Mouse (Mus musculus) c-Kit-positive CD71-positive TER-119-negative erythroid progenitor cells, embryonic 14.5 days (primary cell): Measurements from ENCODE around the gene Mapk9.

Experiments
- DNase-seq: peaks from one replicate; pipeline ENCODE4 v3.0.0-alpha.2; 2013; ENCODE audit warnings: low read depth

Mapk9 gene

DNA sequence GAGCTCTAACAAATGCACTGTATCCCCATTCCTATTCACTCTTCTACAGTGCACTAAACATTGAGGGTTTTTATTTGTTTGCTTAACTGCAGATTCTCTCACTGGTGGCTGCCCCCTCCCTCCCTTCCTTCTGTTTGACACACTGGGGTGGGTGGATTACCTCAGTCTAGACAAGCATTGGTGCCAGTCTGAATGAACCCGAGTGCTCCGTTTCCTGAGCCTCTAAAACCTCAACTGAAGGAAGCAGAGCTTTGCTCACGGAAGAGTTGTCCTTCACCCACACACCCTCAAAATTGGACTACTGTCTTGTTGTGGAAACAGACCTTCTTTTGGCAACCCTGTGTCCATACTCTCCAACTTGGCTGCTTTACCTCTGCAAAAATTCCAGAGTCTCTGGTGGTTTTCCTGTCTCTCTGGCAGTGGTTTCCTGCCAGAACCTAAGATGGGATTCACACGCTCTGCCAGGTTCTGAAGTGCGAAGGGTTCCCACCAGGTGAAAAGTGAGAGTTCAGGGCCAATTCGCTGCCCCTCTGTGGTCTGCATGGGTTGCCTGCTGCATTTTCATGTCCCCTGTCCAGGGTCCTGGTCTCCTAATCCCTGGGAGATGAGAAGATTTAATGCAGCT lies 49.5 kb downstream of the Mapk9 start:
- DNase-seq: no peak

DNA sequence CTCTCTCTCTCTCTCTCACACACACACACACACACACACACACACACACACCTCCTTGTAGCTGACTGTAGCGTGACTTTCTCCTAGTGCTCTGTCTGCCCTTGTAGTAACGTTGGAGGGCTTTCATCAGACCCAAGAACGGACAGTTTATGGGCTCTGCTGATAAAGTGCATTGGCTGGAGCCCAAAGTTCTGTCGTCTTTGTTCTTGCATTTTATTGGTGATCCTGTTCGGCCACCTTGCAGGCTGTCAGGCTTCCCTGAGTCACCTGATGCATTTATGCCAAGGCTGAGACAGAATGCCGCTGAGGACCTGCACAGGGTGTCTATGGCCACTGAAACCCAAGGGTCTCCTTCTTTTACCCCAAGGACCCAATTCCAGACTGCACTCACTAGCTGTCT lies 53.5 kb downstream of the Mapk9 start:
- no peak for DNase-seq

DNA sequence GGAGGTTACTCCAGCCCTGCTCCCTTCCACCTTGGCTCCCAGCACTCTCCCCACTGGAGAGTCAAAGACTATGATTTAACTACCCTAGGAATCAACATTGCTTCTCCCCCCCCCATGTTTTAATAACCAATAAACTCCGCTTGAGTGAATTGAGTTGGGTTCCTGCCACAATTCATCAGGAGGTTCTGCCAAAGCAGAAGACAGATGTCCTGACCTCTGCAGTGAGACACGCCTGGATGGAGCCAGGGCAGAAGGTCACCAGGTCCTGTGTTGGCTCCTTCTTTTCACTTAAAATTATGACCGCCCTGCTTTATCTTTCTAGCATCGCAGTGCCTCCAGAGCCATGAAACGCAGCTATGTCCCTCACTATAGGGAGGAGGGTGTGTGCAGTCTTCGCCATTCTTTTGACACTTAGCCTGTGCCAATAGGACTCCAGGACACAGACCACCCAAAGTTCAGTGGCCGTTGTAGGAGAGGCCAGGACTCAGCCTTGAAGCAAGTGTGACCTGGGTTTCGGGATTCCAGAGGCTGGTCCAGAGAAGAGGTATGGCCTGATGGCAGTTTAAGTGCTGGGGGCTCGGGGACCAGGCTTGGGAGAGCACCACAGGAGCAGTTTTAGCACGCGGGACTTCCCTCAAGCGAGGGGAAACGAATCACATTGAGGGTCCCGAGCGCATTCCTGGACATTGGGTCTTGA lies 54.6 kb downstream of the Mapk9 start:
- DNase-seq: no peak

GRCm38 (mm10) chr11:49901659-49902458 lies 55.3 kb downstream of the Mapk9 start, which contains the start of gene Rasgef1c:
Gene Rasgef1c (plus strand): TSS chr11:49901835.
- no peak for DNase-seq

GRCm38 (mm10) chr11:49903333-49903732 lies 56.8 kb downstream of the Mapk9 start:
- DNase-seq: peak; percentile 44

GRCm38 (mm10) chr11:49918521-49919180 lies 72.1 kb downstream of the Mapk9 start:
- no peak for DNase-seq

DNA sequence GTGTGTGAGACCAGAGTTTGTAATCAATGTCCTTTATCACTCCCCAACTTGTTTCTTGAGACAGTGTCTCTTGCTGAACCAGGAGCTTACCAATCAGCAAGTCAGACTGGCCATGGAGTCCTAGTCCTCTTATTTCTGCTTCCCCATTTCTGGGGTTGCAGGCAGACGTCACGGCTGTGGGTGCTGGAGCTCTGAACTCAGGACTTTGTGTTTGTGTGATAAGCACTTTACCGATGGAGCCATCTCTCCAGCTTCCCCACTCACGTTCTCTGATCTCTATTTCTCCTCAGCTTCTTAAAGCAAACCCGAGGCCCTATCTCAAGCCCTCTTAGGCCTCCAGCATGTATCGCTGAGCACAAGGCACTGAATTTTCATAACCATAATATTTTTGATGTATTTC lies 72.8 kb downstream of the Mapk9 start:
- DNase-seq: no peak

- DNase-seq: no peak
Measured at GRCm38 (mm10) chr11:49923539-49923938, 77.0 kb downstream of the Mapk9 start.

GRCm38 (mm10) chr11:49926183-49926582 lies 79.6 kb downstream of the Mapk9 start:
- no peak for DNase-seq

GRCm38 (mm10) chr11:49927169-49927568 lies 80.6 kb downstream of the Mapk9 start:
- DNase-seq: no peak

GRCm38 (mm10) chr11:49927670-49928069 lies 81.1 kb downstream of the Mapk9 start:
- no peak for DNase-seq

DNA sequence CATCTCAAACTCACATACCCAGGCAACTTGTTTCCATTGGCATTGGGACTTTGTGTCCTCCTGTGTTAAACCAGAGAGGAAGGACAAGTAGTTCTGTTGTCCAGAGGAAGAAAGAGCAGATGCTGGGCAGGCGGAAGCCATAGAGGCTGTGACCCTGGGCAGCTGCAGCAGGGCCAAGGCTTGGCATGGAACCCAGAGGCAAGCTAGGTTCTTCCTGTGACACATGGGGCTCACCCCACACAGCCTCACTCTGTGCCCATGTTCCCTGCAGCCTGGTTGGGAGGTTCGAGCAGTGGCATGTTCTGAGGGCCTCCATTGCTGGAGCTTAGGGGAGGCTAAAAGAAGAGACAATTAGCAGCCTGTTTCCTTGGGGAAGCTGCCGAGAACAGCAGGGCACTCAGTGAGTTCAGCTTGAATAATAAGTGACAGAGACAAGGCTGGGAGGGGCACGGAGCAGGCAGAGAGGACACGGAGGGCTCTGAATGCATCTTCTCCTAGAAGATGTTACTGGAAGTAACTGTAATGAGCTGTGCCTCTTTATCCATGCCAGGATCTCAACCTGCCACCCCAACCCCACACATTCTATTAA lies 84.6 kb downstream of the Mapk9 start:
- no peak for DNase-seq

DNA sequence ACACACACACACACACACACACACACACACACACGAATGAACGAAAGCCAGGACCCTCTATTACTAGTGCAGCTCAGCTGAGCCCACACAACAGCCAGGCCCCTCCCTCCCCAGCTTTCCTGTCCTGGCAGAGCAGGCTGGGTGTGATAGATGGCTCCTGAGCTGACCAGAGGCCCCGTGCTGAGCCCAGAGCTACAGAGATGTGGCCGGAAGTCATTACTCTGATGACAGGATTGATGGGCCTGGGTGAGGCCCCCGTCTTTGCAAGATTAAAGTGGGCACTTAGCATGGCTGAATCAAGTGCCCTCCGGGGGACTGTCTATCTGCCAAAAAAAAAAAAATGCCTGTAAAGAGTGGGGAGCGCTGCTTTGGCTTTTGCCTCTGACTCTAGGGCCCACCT lies 85.3 kb downstream of the Mapk9 start:
- DNase-seq: no peak

DNA sequence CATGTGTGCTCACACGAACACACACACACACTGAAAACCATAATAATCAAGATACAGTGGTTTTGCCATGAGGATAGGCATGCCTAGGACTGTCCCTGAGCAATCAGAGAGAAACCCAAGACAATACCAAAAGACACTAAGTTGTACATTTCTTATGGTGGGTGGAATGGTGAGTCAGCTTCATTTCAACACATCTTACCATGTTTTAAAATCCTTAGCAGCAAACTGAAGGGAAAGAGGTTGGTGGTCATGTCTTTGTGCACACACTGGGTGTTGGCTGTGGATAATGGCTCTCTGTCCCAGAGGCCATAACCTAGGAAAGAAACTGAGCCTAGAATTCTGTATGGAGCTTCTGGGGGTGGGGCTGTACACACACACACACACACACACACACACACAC lies 87.3 kb downstream of the Mapk9 start:
- no peak for DNase-seq

GRCm38 (mm10) chr11:49934322-49934721 lies 87.8 kb downstream of the Mapk9 start:
- no peak for DNase-seq
